Mouse (Mus musculus) kidney, adult 2 months (tissue): ENCODE measurements around the gene Tmcc3. TPM values are rescaled to one million over a fixed set of nuclear protein-coding genes. Genes with fewer than 3 reads are reported as not detected.

ENCODE experiments used
- DNase-seq: peaks from one replicate; pipeline ENCODE4 v3.0.0; 2021
- H3K27ac ChIP-seq: fragments of 200-500 bp; 2 replicates; pipeline ENCODE4 v1.5.1; 2012; ENCODE audit warnings: low read depth, low read length, control low read depth, inconsistent platforms; ENCODE audit not compliant: insufficient read depth
- H3K27me3 ChIP-seq: fragments of 200-500 bp; replicated peaks from 2 replicates; pipeline ENCODE4 v1.6.1; 2012; ENCODE audit warnings: mild to moderate bottlenecking, moderate library complexity, low read length, inconsistent platforms; ENCODE audit not compliant: control insufficient read depth, insufficient read depth
- H3K36me3 ChIP-seq: fragments of 200-500 bp; 2 replicates; pipeline ENCODE4 v1.6.1; 2012; ENCODE audit warnings: mild to moderate bottlenecking, moderate library complexity, low read length, inconsistent platforms; ENCODE audit not compliant: control insufficient read depth, insufficient read depth
- H3K4me1 ChIP-seq: fragments of 200-500 bp; 2 replicates; pipeline ENCODE4 v1.6.1; 2011; ENCODE audit warnings: low read length; ENCODE audit not compliant: control insufficient read depth, insufficient read depth
- H3K4me3 ChIP-seq: fragments of 200-500 bp; 2 replicates; pipeline ENCODE4 v1.5.1; 2011; ENCODE audit warnings: mild to moderate bottlenecking, low read depth, low read length, control low read depth; ENCODE audit not compliant: insufficient read depth
- CTCF ChIP-seq: fragments of 200-500 bp; conservative IDR thresholded peaks from 2 replicates; pipeline ENCODE4 v1.5.1; 2011; ENCODE audit warnings: low read depth, mild to moderate bottlenecking, control low read depth, low read length, moderate library complexity, mixed read lengths; ENCODE audit not compliant: insufficient read depth, insufficient read length
- POLR2A ChIP-seq: fragments of 200-500 bp; IDR thresholded peaks from one replicate; pipeline ENCODE4 v1.6.1; 2011; ENCODE audit warnings: low read depth, low read length, control low read depth
- WGBS: fragments of 180-500 bp; shearing (Covaris S2); methylation state at CpG from one replicate; pipeline ENCODE4 v1.1.7; 2018; 5-methylcytosine and 5-hydroxymethylcytosine counted together
- polyA plus RNA-seq: library from polyadenylated mRNA; depleted of rRNA; stranded (reverse); fragments of >200 nt; gene quantifications from 2 replicates; pipeline ENCODE4 v1.2.3, GENCODE M21; 2012

Tmcc3 gene
- polyA plus RNA-seq, 1 experiment: 11.2 TPM

GRCm38 (mm10) chr10:94426000-94426920, 114.5 kb downstream of the Tmcc3 start:
- Histone ChIP-seq H3K27ac (no peak overlapping the region), H3K4me1 (no peaks in the 10 kb centered on the region), H3K36me3 (no peaks in the 10 kb centered on the region), H3K27me3 (no peaks in the 10 kb centered on the region), H3K4me3 (no peak overlapping the region)
- 58% methylated on average over 11 of the region's 12 CpGs for WGBS
- TF ChIP-seq CTCF: no peak
- no peak for TF ChIP-seq POLR2A
- DNase-seq: peak; percentile 85

- H3K4me3 ChIP-seq: no peak overlapping the region
- H3K27ac ChIP-seq: no peak overlapping the region
These were observed 115.1 kb downstream of the Tmcc3 start for GRCm38 (mm10) chr10:94426921-94427270.

GRCm38 (mm10) chr10:94428186-94428942, 116.6 kb downstream of the Tmcc3 start:
- no peak overlapping the region for H3K27ac ChIP-seq
- WGBS: 45% methylated on average over 12 of the region's 12 CpGs
- DNase-seq: peak; percentile 17

More at GRCm38 (mm10) chr10:94426921-94427270, 115.1 kb downstream of the Tmcc3 start:
- WGBS: 85% methylated on average over 15 of the region's 15 CpGs
- no peaks in the 10 kb centered on the region for H3K36me3 ChIP-seq
- H3K27me3 ChIP-seq: no peaks in the 10 kb centered on the region
- no peak for TF ChIP-seq CTCF
- TF ChIP-seq POLR2A: no peak
- H3K4me1 ChIP-seq: no peaks in the 10 kb centered on the region
- no peak for DNase-seq

GRCm38 (mm10) chr10:94430566-94430965, 118.8 kb downstream of the Tmcc3 start:
- 88% methylated on average over 6 of the region's 6 CpGs for WGBS
- Histone ChIP-seq H3K27me3 (no peaks in the 10 kb centered on the region), H3K27ac (no peak overlapping the region), H3K4me3 (no peak overlapping the region), H3K36me3 (no peaks in the 10 kb centered on the region), H3K4me1 (no peaks in the 10 kb centered on the region)
- TF ChIP-seq POLR2A (no peak), CTCF (no peak)
- no peak for DNase-seq

More at GRCm38 (mm10) chr10:94428186-94428942, 116.6 kb downstream of the Tmcc3 start:
- TF ChIP-seq CTCF: peak; percentile 41; the same call in 1 of the 2 replicates
- TF ChIP-seq POLR2A: no peak
- H3K27me3 ChIP-seq: no peaks in the 10 kb centered on the region
- no peaks in the 10 kb centered on the region for H3K36me3 ChIP-seq
- H3K4me3 ChIP-seq: no peak overlapping the region
- no peaks in the 10 kb centered on the region for H3K4me1 ChIP-seq

GRCm38 (mm10) chr10:94432933-94433332, 121.2 kb downstream of the Tmcc3 start:
- Histone ChIP-seq H3K27me3 (no peaks in the 10 kb centered on the region), H3K36me3 (no peaks in the 10 kb centered on the region), H3K4me3 (no peak overlapping the region), H3K4me1 (no peaks in the 10 kb centered on the region), H3K27ac (no peak overlapping the region)
- 53% methylated on average over 5 of the region's 5 CpGs for WGBS
- TF ChIP-seq POLR2A (no peak), CTCF (no peak)
- peak; percentile 75 for DNase-seq

GRCm38 (mm10) chr10:94433901-94434300, 122.2 kb downstream of the Tmcc3 start:
- Histone ChIP-seq H3K27me3 (no peaks in the 10 kb centered on the region), H3K36me3 (no peaks in the 10 kb centered on the region), H3K27ac (no peak overlapping the region), H3K4me3 (no peak overlapping the region), H3K4me1 (no peaks in the 10 kb centered on the region)
- DNase-seq: no peak
- 63% methylated on average over 7 of the region's 7 CpGs for WGBS
- no peak for TF ChIP-seq CTCF
- TF ChIP-seq POLR2A: no peak

GRCm38 (mm10) chr10:94442725-94443124, 131.0 kb downstream of the Tmcc3 start:
- WGBS: 51% methylated on average over 7 of the region's 7 CpGs

More at GRCm38 (mm10) chr10:94442725-94443124, 131.0 kb downstream of the Tmcc3 start:
- TF ChIP-seq POLR2A: no peak
- no peak for TF ChIP-seq CTCF
- Histone ChIP-seq H3K4me3 (no peak overlapping the region), H3K36me3 (no peaks in the 10 kb centered on the region), H3K27me3 (no peaks in the 10 kb centered on the region), H3K4me1 (no peaks in the 10 kb centered on the region), H3K27ac (no peak overlapping the region)
- peak; percentile 70 for DNase-seq
